20 mouse cellular contexts compared by ENCODE assay signal in the genomic region with DNA sequence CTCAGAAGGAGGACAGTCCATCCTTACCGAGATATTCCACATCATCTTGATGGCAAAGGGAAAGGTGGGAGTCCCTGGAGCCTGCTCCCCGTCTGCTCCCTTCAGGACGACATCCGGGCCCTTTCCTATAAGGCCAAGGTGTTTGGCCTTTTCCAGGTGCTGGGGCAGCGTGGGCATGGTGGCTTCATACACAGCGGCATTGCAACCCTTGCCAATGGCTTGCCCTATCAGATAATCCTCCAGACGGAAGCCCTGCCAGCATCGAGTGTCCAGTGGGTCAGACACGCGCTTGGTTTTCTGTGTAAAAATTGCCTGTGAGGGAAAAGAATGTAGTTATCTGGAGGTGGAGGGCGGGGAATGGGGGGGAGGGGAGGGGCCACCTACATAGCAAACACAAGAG. TPM values are rescaled to one million over a fixed set of nuclear protein-coding genes. Genes with fewer than 3 reads are reported as not detected.
DNase-seq lines count a peak whose midpoint lies in the region; ATAC-seq and TF ChIP-seq lines count a peak whose summit lies in the region.
"Had no signal": no experiment of that assay in that cellular context is flagged by ENCODE, and none has a peak within 500 bp of the region (broad histone marks: within the 10 kb centered on the region; RNA-seq: fewer than 3 reads in every experiment).

No protein-coding gene starts in this region.

- intact Hi-C loops in gastrocnemius, adult 2 months (cut with DNase I) = no loop called here
- intact Hi-C loops in heart, adult 2 months (cut with DNase I) = no loop called here

- H3K9ac ChIP-seq in heart, embryonic 13.5 days = peak overlapping the region; percentile 47; the same call in 1 of the 2 replicates
- H3K9ac ChIP-seq in heart, adult 2 months (ENCODE audit: low read depth, low read length) = no peak overlapping the region
- H3K9ac ChIP-seq in lung, postnatal 0 days (replicated peaks; ENCODE audit: low read depth) = no peak overlapping the region
- H3K9ac ChIP-seq: embryonic facial prominence, embryonic 12.5 days; forebrain, embryonic 12.5 days; hindbrain, embryonic 15.5 days had no signal

- 58% methylated on average over 11 of the region's 11 CpGs for WGBS in heart, embryonic 13.5 days
- 54% methylated on average over 11 of the region's 11 CpGs for WGBS in heart, adult 2 months
- 44% methylated on average over 11 of the region's 11 CpGs for WGBS in lung, postnatal 0 days

- H3K36me3 ChIP-seq in heart, embryonic 13.5 days = peaks cover 36% of the 10 kb centered on the region
- H3K36me3 ChIP-seq in heart, adult 2 months (ENCODE audit: control insufficient read depth, insufficient read depth, low read length) = peaks cover 4% of the 10 kb centered on the region; the same call in 1 of the 2 replicates
- H3K36me3 ChIP-seq in lung, postnatal 0 days (ENCODE audit: insufficient read depth, low read length) = peaks cover 8% of the 10 kb centered on the region; the same call in 1 of the 2 replicates

- TF ChIP-seq CTCF in gastrocnemius, adult 2 months (IDR thresholded peaks at IDR 0.05) = no peak
- no peak for TF ChIP-seq CTCF in heart, adult 2 months (IDR thresholded peaks at IDR 0.05)
- TF ChIP-seq CTCF in lung, postnatal 0 days (IDR thresholded peaks at IDR 0.05) = no peak

- no peak overlapping the region; the same call in 1 of the 2 replicates for H3K4me3 ChIP-seq in gastrocnemius, adult 2 months
- H3K4me3 ChIP-seq in heart, embryonic 13.5 days = no peak overlapping the region
- no peak overlapping the region for H3K4me3 ChIP-seq in heart, adult 2 months
- no peak overlapping the region for H3K4me3 ChIP-seq in lung, postnatal 0 days (ENCODE audit: low read depth, low read length)
- H3K4me3 ChIP-seq: embryonic facial prominence, embryonic 12.5 days; forebrain, embryonic 12.5 days; hindbrain, embryonic 10.5 days; hindbrain, embryonic 15.5 days had no signal

- no peak overlapping the region for H3K4me2 ChIP-seq in heart, embryonic 13.5 days
- H3K4me2 ChIP-seq in lung, postnatal 0 days (replicated peaks; ENCODE audit: low read depth, low read length) = no peak overlapping the region
- H3K4me2 ChIP-seq: embryonic facial prominence, embryonic 12.5 days; forebrain, embryonic 12.5 days; hindbrain, embryonic 15.5 days had no signal

- DNase-seq in gastrocnemius, adult 2 months = peak; percentile 37
- no peak for DNase-seq in gastrocnemius, adult 18-20 months (ENCODE audit: low spot score)
- no peak for DNase-seq in heart, adult 2 months
- peak; percentile 42 for DNase-seq in lung, postnatal 0 days (ENCODE audit: low spot score)
- DNase-seq in lung, postnatal 10 days = no peak
- no peak for DNase-seq in thymus, postnatal 14 days
- DNase-seq: adrenal gland, postnatal 10 days; cerebellum, adult 11 months; cerebellum, adult 8-10 months; cerebellum, postnatal 14 days; embryo, embryonic 11 days; gastrocnemius, postnatal 25 days had no signal

- TF ChIP-seq POLR2A in heart, adult 2 months (IDR thresholded peaks at IDR 0.05; ENCODE audit: insufficient read depth, low read depth, low read length) = no peak

- no peaks in the 10 kb centered on the region for H3K9me3 ChIP-seq in heart, embryonic 13.5 days
- no peaks in the 10 kb centered on the region for H3K9me3 ChIP-seq in lung, postnatal 0 days (ENCODE audit: low read length)
- H3K9me3 ChIP-seq: embryonic facial prominence, embryonic 12.5 days; forebrain, embryonic 12.5 days; hindbrain, embryonic 15.5 days had no signal

- H3K27me3 ChIP-seq in heart, embryonic 13.5 days (replicated peaks) = no peaks in the 10 kb centered on the region
- no peaks in the 10 kb centered on the region for H3K27me3 ChIP-seq in heart, adult 2 months (ENCODE audit: control insufficient read depth, insufficient read depth, low read length)
- no peaks in the 10 kb centered on the region for H3K27me3 ChIP-seq in lung, postnatal 0 days (replicated peaks; ENCODE audit: insufficient read depth, low read length)
- H3K27me3 ChIP-seq: embryonic facial prominence, embryonic 12.5 days; forebrain, embryonic 12.5 days; hindbrain, embryonic 15.5 days had no signal

- peaks cover 48% of the 10 kb centered on the region for H3K4me1 ChIP-seq in heart, embryonic 13.5 days
- H3K4me1 ChIP-seq in heart, adult 2 months (ENCODE audit: control insufficient read depth, insufficient read depth, low read length) = peaks cover 13% of the 10 kb centered on the region
- H3K4me1 ChIP-seq in lung, postnatal 0 days (ENCODE audit: insufficient read depth, low read depth, low read length) = no peaks in the 10 kb centered on the region; the same call in 1 of the 2 replicates

- no peak for TF ChIP-seq EP300 in heart, adult 2 months (IDR thresholded peaks at IDR 0.05; ENCODE audit: insufficient read depth, low read depth, low read length)
- TF ChIP-seq EP300 in lung, postnatal 0 days (IDR thresholded peaks at IDR 0.05) = no peak

- no peak for ATAC-seq in heart, embryonic 13.5 days (ENCODE audit: extremely low read depth, insufficient number of reproducible peaks, low FRiP score, low TSS enrichment)
- no peak for ATAC-seq in lung, postnatal 0 days
- ATAC-seq: forebrain, embryonic 16.5 days had no signal

- peak overlapping the region; percentile 99 for H3K27ac ChIP-seq in gastrocnemius, adult 2 months
- H3K27ac ChIP-seq in heart, embryonic 13.5 days (replicated peaks) = no peak overlapping the region
- H3K27ac ChIP-seq in heart, adult 2 months = no peak overlapping the region; the same call in 1 of the 2 replicates
- 0 out of 2 replicates have a peak overlapping the region, but pooled peaks have one; percentile 20 for H3K27ac ChIP-seq in lung, postnatal 0 days (ENCODE audit: low read length)
- H3K27ac ChIP-seq: embryonic facial prominence, embryonic 12.5 days; forebrain, embryonic 12.5 days; hindbrain, embryonic 10.5 days; hindbrain, embryonic 15.5 days had no signal

- peaks cover 4% of the 10 kb centered on the region; the same call in 1 of the 2 replicates for H3K79me2 ChIP-seq in heart, adult 2 months (replicated peaks; ENCODE audit: control insufficient read depth, insufficient read depth, low read length)

RNA-seq across cellular contexts. Expression of a gene that starts 5.4 kb away (rescaled TPM):
- total RNA-seq in gastrocnemius, adult 2 months (2021) = 100 to 1,000 TPM; 652 to 780 TPM
- total RNA-seq in gastrocnemius, adult 18-20 months (2021) = 100 to 1,000 TPM; 737 to 833 TPM
- 67.0 and 69.5 TPM in 2 replicates for polyA plus RNA-seq in heart, embryonic 13.5 days (2015; fragmentation: Nextera tagmentation; extraction: Ambion mirVana)
- total RNA-seq in heart, adult 2 months (2021) = 100 to 1,000 TPM; 719 to 844 TPM
- 423 and 554 TPM in 2 replicates for polyA plus RNA-seq in heart, adult 2 months (2012; rRNA removed)
- 129 and 144 TPM in 2 replicates for polyA plus RNA-seq in lung, postnatal 0 days (2015; fragmentation: Nextera tagmentation; extraction: Ambion mirVana)

RNA-seq across cellular contexts. Expression of a gene that starts 16.2 kb away (rescaled TPM):
- total RNA-seq in gastrocnemius, adult 2 months (2021) = 10 to 100 TPM; 29.1 to 34.3 TPM
- total RNA-seq in gastrocnemius, adult 18-20 months (2021) = 10 to 100 TPM; 29.5 to 34.0 TPM
- polyA plus RNA-seq in heart, embryonic 13.5 days (2015; fragmentation: Nextera tagmentation; extraction: Ambion mirVana) = 291 and 314 TPM in 2 replicates
- total RNA-seq in heart, adult 2 months (2021) = 10 to 100 TPM; 63.2 to 68.9 TPM
- polyA plus RNA-seq in heart, adult 2 months (2012; rRNA removed) = 84.4 and 96.9 TPM in 2 replicates
- 184 and 195 TPM in 2 replicates for polyA plus RNA-seq in lung, postnatal 0 days (2015; fragmentation: Nextera tagmentation; extraction: Ambion mirVana)

RNA-seq across cellular contexts. Expression of a gene that starts 47.1 kb away (rescaled TPM):
- total RNA-seq in gastrocnemius, adult 2 months (2021) = 1 to 10 TPM in 1 of 2 experiments, under 1 TPM in 1; 0.56 to 1.2 TPM
- total RNA-seq in gastrocnemius, adult 18-20 months (2021) = 1 to 10 TPM in 1 of 2 experiments, under 1 TPM in 1; 0.57 to 1.1 TPM
- polyA plus RNA-seq in heart, embryonic 13.5 days (2015; fragmentation: Nextera tagmentation; extraction: Ambion mirVana) = 13.5 and 14.3 TPM in 2 replicates
- total RNA-seq in heart, adult 2 months (2021) = 1 to 10 TPM; 1.4 TPM
- polyA plus RNA-seq in heart, adult 2 months (2012; rRNA removed) = 1.9 and 3.3 TPM in 2 replicates
- polyA plus RNA-seq in lung, postnatal 0 days (2015; fragmentation: Nextera tagmentation; extraction: Ambion mirVana) = 15.6 and 16.0 TPM in 2 replicates
- total RNA-seq: common myeloid progenitor, adult 5-6 weeks; granulocyte monocyte progenitor cell, adult 5-6 weeks had no signal

Comparison
In these comparisons a context has a peak if more than half of its experiments do, and no peak if none do; other contexts are left out.
1. DNase-seq: peak in gastrocnemius, adult 2 months (single experiment) and lung, postnatal 0 days (single experiment); none in gastrocnemius, adult 18-20 months (single experiment), heart, adult 2 months (0 of 2), lung, postnatal 10 days (single experiment) and thymus, postnatal 14 days (single experiment).
2. H3K27ac ChIP-seq: peak in gastrocnemius, adult 2 months (single experiment) and lung, postnatal 0 days (single experiment); none in heart, embryonic 13.5 days (single experiment) and heart, adult 2 months (single experiment).